Mouse (Mus musculus): ENCODE measurements at regions not wholly inside any gene's neighbourhood (a gene's known extent, or its start where the extent isn't known, plus 50 kb on each side); places are given as distances from the start of the nearest gene placed in this dataset.

DNA sequence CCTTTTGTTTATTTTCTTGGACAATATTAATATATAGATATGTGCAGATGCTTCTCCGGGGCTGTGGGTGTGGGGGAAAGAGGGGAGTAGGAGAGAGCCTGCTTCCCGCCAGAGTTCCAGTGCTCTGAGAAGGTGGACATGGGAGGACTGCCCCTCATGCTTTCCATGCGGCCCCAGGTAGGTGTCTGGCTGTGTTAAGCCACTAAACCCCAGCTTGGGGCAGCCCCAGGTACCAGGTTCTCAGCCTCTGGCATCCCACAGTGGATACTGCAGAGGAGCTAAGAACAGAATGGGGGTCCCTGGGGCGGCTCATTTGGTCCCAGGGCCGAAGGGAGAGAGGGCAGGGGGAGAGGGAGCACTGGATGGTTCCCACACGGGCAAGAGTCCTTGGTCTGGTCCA, 361.9 kb upstream of the Hs6st1 start:
- TF ChIP-seq POLR2A (IDR thresholded peaks at IDR 0.05; ENCODE audit: insufficient read depth, low read depth, low read length) (no peak), CTCF (IDR thresholded peaks at IDR 0.05) (no peak), EP300 (IDR thresholded peaks at IDR 0.05; ENCODE audit: insufficient read depth, low read depth, low read length) (no peak)
- WGBS = 62% methylated on average over 6 of the region's 6 CpGs
- Histone ChIP-seq H3K4me3 (no peak overlapping the region), H3K79me2 (replicated peaks; ENCODE audit: control insufficient read depth, insufficient read depth, low read length) (no peaks in the 10 kb centered on the region), H3K27ac (no peak overlapping the region), H3K27me3 (ENCODE audit: control insufficient read depth, insufficient read depth, low read length) (no peaks in the 10 kb centered on the region), H3K9ac (ENCODE audit: low read depth, low read length) (no peak overlapping the region), H3K4me1 (ENCODE audit: control insufficient read depth, insufficient read depth, low read length) (no peaks in the 10 kb centered on the region), H3K36me3 (ENCODE audit: control insufficient read depth, insufficient read depth, low read length) (no peaks in the 10 kb centered on the region)
- DNase-seq = no peak
- intact Hi-C loops (cut with DNase I) = no loop called here

DNA sequence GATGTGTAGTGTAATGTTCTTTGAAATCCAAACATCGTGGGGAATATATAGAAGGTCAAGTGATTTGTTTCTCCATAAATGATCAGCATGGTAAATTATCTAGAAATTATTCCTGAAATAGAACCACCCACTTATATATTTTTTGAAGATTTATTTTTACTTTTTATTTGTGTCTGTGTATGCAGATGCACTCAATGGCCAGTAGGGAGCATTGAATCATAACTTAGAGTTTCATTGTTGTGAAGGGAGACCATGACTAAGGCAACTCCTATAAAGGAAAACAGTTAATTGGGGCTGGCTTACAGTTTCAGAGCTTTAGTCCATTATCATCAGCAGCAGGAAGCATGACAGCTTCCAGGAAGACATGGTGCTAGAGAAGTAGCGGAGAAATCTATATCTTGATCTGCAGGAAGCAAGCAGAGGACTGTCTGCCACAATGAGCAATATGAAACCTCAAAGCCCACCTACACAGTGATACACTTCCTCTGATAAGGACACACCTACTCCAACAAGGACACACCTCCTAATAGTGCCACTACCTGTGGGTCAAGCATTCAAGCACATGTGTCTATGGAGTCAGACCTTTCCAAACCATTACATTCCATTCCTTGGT, 359.9 kb upstream of the Hs6st1 start:
- no peaks in the 10 kb centered on the region for H3K4me1 ChIP-seq (ENCODE audit: control insufficient read depth, insufficient read depth, low read length)
- H3K79me2 ChIP-seq (replicated peaks; ENCODE audit: control insufficient read depth, insufficient read depth, low read length) = no peaks in the 10 kb centered on the region
- intact Hi-C loops (cut with DNase I) = no loop called here
- no peaks in the 10 kb centered on the region for H3K36me3 ChIP-seq (ENCODE audit: control insufficient read depth, insufficient read depth, low read length)
- H3K27me3 ChIP-seq (ENCODE audit: control insufficient read depth, insufficient read depth, low read length) = no peaks in the 10 kb centered on the region
- WGBS = 67% methylated on average over 2 of the region's 2 CpGs
- H3K4me3 ChIP-seq = no peak overlapping the region
- TF ChIP-seq CTCF (IDR thresholded peaks at IDR 0.05) = 0 out of 2 replicates have a peak, but pooled peaks have one; percentile 18
- TF ChIP-seq POLR2A (IDR thresholded peaks at IDR 0.05; ENCODE audit: insufficient read depth, low read depth, low read length) = no peak
- no peak overlapping the region for H3K27ac ChIP-seq
- no peak overlapping the region for H3K9ac ChIP-seq (ENCODE audit: low read depth, low read length)
- no peak for DNase-seq

- Histone ChIP-seq H3K79me2 (replicated peaks; ENCODE audit: control insufficient read depth, insufficient read depth, low read length) (no peaks in the 10 kb centered on the region), H3K27ac (no peak overlapping the region), H3K4me3 (no peak overlapping the region), H3K36me3 (ENCODE audit: control insufficient read depth, insufficient read depth, low read length) (no peaks in the 10 kb centered on the region), H3K4me1 (ENCODE audit: control insufficient read depth, insufficient read depth, low read length) (no peaks in the 10 kb centered on the region), H3K9ac (ENCODE audit: low read depth, low read length) (no peak overlapping the region), H3K27me3 (ENCODE audit: control insufficient read depth, insufficient read depth, low read length) (no peaks in the 10 kb centered on the region)
- intact Hi-C loops (cut with DNase I) = no loop called here
- DNase-seq = no peak
- TF ChIP-seq CTCF (IDR thresholded peaks at IDR 0.05) = no peak
- no peak for TF ChIP-seq EP300 (IDR thresholded peaks at IDR 0.05; ENCODE audit: insufficient read depth, low read depth, low read length)
- no peak for TF ChIP-seq POLR2A (IDR thresholded peaks at IDR 0.05; ENCODE audit: insufficient read depth, low read depth, low read length)
These were observed 359.0 kb upstream of the Hs6st1 start for GRCm38 (mm10) chr1:35709214-35709613.

- no peaks in the 10 kb centered on the region for H3K4me1 ChIP-seq (ENCODE audit: control insufficient read depth, insufficient read depth, low read length)
- DNase-seq = no peak
- no peaks in the 10 kb centered on the region for H3K79me2 ChIP-seq (replicated peaks; ENCODE audit: control insufficient read depth, insufficient read depth, low read length)
- no peaks in the 10 kb centered on the region for H3K36me3 ChIP-seq (ENCODE audit: control insufficient read depth, insufficient read depth, low read length)
- TF ChIP-seq EP300 (IDR thresholded peaks at IDR 0.05; ENCODE audit: insufficient read depth, low read depth, low read length) = no peak
- no peak for TF ChIP-seq POLR2A (IDR thresholded peaks at IDR 0.05; ENCODE audit: insufficient read depth, low read depth, low read length)
- no peak for TF ChIP-seq CTCF (IDR thresholded peaks at IDR 0.05)
- WGBS = 69% methylated on average over 4 of the region's 4 CpGs
- no peak overlapping the region for H3K27ac ChIP-seq
- H3K27me3 ChIP-seq (ENCODE audit: control insufficient read depth, insufficient read depth, low read length) = no peaks in the 10 kb centered on the region
- no peak overlapping the region for H3K9ac ChIP-seq (ENCODE audit: low read depth, low read length)
- intact Hi-C loops (cut with DNase I) = no loop called here
- no peak overlapping the region for H3K4me3 ChIP-seq
These were observed 354.2 kb upstream of the Hs6st1 start for GRCm38 (mm10) chr1:35713961-35714360.

DNA sequence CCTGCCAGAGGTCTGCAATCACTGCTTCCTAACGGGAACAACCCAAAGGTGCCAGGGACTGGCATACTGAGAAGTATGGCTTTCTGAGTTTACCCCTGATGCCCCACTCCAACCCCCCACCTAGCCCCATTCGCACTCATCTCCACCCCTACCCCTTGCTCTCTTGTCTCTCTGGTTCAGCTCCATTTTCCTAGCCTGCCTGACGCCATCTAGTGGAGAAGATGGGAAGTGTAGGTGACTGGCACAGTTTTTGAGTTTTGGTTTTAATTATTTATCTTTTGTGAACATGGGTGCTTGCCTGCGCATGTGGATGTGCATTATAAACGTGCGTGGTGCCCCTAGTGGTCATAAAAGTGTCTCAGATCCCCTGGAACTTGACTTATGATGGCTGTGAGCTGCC, 352.3 kb upstream of the Hs6st1 start:
- TF ChIP-seq POLR2A (IDR thresholded peaks at IDR 0.05; ENCODE audit: insufficient read depth, low read depth, low read length) (no peak), CTCF (IDR thresholded peaks at IDR 0.05) (peak; percentile 28)

GRCm38 (mm10) chr1:35717166-35717565, 351.0 kb upstream of the Hs6st1 start:
- 81% methylated on average over 2 of the region's 2 CpGs for WGBS
- intact Hi-C loops (cut with DNase I) = no loop called here
- Histone ChIP-seq H3K27me3 (ENCODE audit: control insufficient read depth, insufficient read depth, low read length) (no peaks in the 10 kb centered on the region), H3K79me2 (replicated peaks; ENCODE audit: control insufficient read depth, insufficient read depth, low read length) (no peaks in the 10 kb centered on the region), H3K27ac (no peak overlapping the region), H3K9ac (ENCODE audit: low read depth, low read length) (no peak overlapping the region), H3K36me3 (ENCODE audit: control insufficient read depth, insufficient read depth, low read length) (no peaks in the 10 kb centered on the region), H3K4me1 (ENCODE audit: control insufficient read depth, insufficient read depth, low read length) (no peaks in the 10 kb centered on the region), H3K4me3 (no peak overlapping the region)
- TF ChIP-seq POLR2A (IDR thresholded peaks at IDR 0.05; ENCODE audit: insufficient read depth, low read depth, low read length) (no peak), EP300 (IDR thresholded peaks at IDR 0.05; ENCODE audit: insufficient read depth, low read depth, low read length) (no peak), CTCF (IDR thresholded peaks at IDR 0.05) (no peak)
- DNase-seq = no peak

More for the DNA sequence above, 352.3 kb upstream of the Hs6st1 start:
- Histone ChIP-seq H3K4me1 (ENCODE audit: control insufficient read depth, insufficient read depth, low read length) (no peaks in the 10 kb centered on the region), H3K4me3 (no peak overlapping the region), H3K79me2 (replicated peaks; ENCODE audit: control insufficient read depth, insufficient read depth, low read length) (no peaks in the 10 kb centered on the region), H3K9ac (ENCODE audit: low read depth, low read length) (no peak overlapping the region), H3K36me3 (ENCODE audit: control insufficient read depth, insufficient read depth, low read length) (no peaks in the 10 kb centered on the region), H3K27me3 (ENCODE audit: control insufficient read depth, insufficient read depth, low read length) (no peaks in the 10 kb centered on the region), H3K27ac (no peak overlapping the region)
- 61% methylated on average over 6 of the region's 6 CpGs for WGBS
- no peak for DNase-seq
- intact Hi-C loops (cut with DNase I) = no loop called here

All from heart, adult 2 months (tissue).